Mouse (Mus musculus) kidney, postnatal 0 days (tissue): Measurements from ENCODE around the gene Sh3pxd2a. TPM values are rescaled to one million over a fixed set of nuclear protein-coding genes. Genes with fewer than 3 reads are reported as not detected.

ENCODE experiments used
- ATAC-seq: fragments of 200-750 bp; cut with Nextera tagmentation; replicated peaks from 2 replicates; pipeline ENCODE4 v1.8.0; 2017; ENCODE audit warnings: low read depth, moderate number of reproducible peaks, moderate TSS enrichment, moderate library complexity; ENCODE audit not compliant: low FRiP score
- DNase-seq: peaks from one replicate; pipeline ENCODE4 v3.0.0-alpha.2; 2016; ENCODE audit warnings: low spot score
- H3K27ac ChIP-seq: fragments of 300-500 bp; sonication (generic); 2 replicates; pipeline ENCODE4 v1.5.1; 2014; ENCODE audit warnings: mild to moderate bottlenecking
- H3K27me3 ChIP-seq: fragments of 300-500 bp; sonication (generic); 2 replicates; pipeline ENCODE4 v1.6.1; 2014; ENCODE audit warnings: low read length, mixed read lengths; ENCODE audit not compliant: insufficient read depth
- H3K36me3 ChIP-seq: fragments of 300-500 bp; sonication (generic); 2 replicates; pipeline ENCODE4 v1.6.1; 2014; ENCODE audit warnings: low read length, mixed read lengths; ENCODE audit not compliant: insufficient read depth
- H3K4me1 ChIP-seq: fragments of 300-500 bp; sonication (generic); replicated peaks from 2 replicates; pipeline ENCODE4 v1.6.1; 2014; ENCODE audit warnings: antibody characterized with exemption, low read length, mixed read lengths; ENCODE audit not compliant: insufficient read depth
- H3K4me2 ChIP-seq: fragments of 300-500 bp; sonication (generic); 2 replicates; pipeline ENCODE4 v1.6.1; 2014; ENCODE audit warnings: mild to moderate bottlenecking, low read length, moderate library complexity, mixed read lengths
- H3K4me3 ChIP-seq: fragments of 300-500 bp; sonication (generic); replicated peaks from 2 replicates; pipeline ENCODE4 v1.5.1; 2014; ENCODE audit warnings: low read depth, low read length
- H3K9ac ChIP-seq: fragments of 300-500 bp; sonication (generic); 2 replicates; pipeline ENCODE4 v1.6.1; 2014; ENCODE audit warnings: low read depth, low read length
- H3K9me3 ChIP-seq: fragments of 300-500 bp; sonication (generic); replicated peaks from 2 replicates; pipeline ENCODE4 v1.6.1; 2016; ENCODE audit warnings: low read length, inconsistent platforms, mixed read lengths
- CTCF ChIP-seq: IDR thresholded peaks from 2 replicates; pipeline ENCODE4 v1.5.1; 2016; ENCODE audit warnings: antibody characterized with exemption, low read depth, mild to moderate bottlenecking, moderate library complexity
- WGBS: fragments of 180-500 bp; shearing (Covaris S2); extraction: QIAGEN DNeasy Blood & Tissue Kit; methylation state at CpG from one replicate; pipeline ENCODE4 v1.1.7; 2014; 5-methylcytosine and 5-hydroxymethylcytosine counted together
- microRNA-seq: library from miRNA; unstranded; fragments of <30 nt; microRNA quantifications from one replicate; pipeline ENCODE4, GENCODE M21; 2016
- polyA plus RNA-seq: library from polyadenylated mRNA; unstranded; fragments of >200 nt; fragmentation: Nextera tagmentation; extraction: Ambion mirVana; gene quantifications from 2 replicates; pipeline ENCODE4 v1.2.1, GENCODE M21; 2015

Gene Sh3pxd2a
- polyA plus RNA-seq, 1 experiment from 2014 or later = 4.1 TPM

GRCm38 (mm10) chr19:47211609-47212312, 252.4 kb downstream of the Sh3pxd2a start:
- DNase-seq = no peak
- Histone ChIP-seq H3K36me3 (no peaks in the 10 kb centered on the region), H3K9me3 (no peaks in the 10 kb centered on the region), H3K4me1 (no peaks in the 10 kb centered on the region), H3K27me3 (no peaks in the 10 kb centered on the region), H3K4me3 (no peak overlapping the region), H3K4me2 (no peak overlapping the region), H3K27ac (no peak overlapping the region), H3K9ac (no peak overlapping the region)
- WGBS = 72% methylated on average over 10 of the region's 10 CpGs
- ATAC-seq = no peak
- TF ChIP-seq CTCF = no peak

GRCm38 (mm10) chr19:47210432-47210831, 253.8 kb downstream of the Sh3pxd2a start:
- no peaks in the 10 kb centered on the region for H3K27me3 ChIP-seq
- H3K9me3 ChIP-seq = no peaks in the 10 kb centered on the region
- ATAC-seq (no peak), DNase-seq (no peak)
- H3K9ac ChIP-seq = no peak overlapping the region
- H3K4me3 ChIP-seq = no peak overlapping the region
- no peaks in the 10 kb centered on the region for H3K4me1 ChIP-seq
- H3K4me2 ChIP-seq = no peak overlapping the region
- no peak for TF ChIP-seq CTCF
- H3K27ac ChIP-seq = no peak overlapping the region
- 89% methylated on average over 4 of the region's 4 CpGs for WGBS
- no peaks in the 10 kb centered on the region for H3K36me3 ChIP-seq

Small RNA genes within 50 kb of the gene (microRNA-seq; reads per million reads assigned to microRNA genes)
- gene Mir6995 = not detected

Other genes starting within 250 kb of the Sh3pxd2a start
- gene Stn1, start 73.1 kb upstream of the Sh3pxd2a start, polyA plus RNA-seq = 31.5 and 33.9 TPM in 2 replicates
- gene Slk, start 115.3 kb upstream of the Sh3pxd2a start, polyA plus RNA-seq = 12.5 and 14.6 TPM in 2 replicates
- gene Col17a1, start 227.7 kb upstream of the Sh3pxd2a start, polyA plus RNA-seq = 0.34 and 0.43 TPM in 2 replicates